Mouse (Mus musculus) embryonic fibroblast, embryonic 13.5 days (primary cell): ENCODE measurements at regions not wholly inside any gene's neighbourhood (a gene's known extent, or its start where the extent isn't known, plus 50 kb on each side); places are given as distances from the start of the nearest gene placed in this dataset.

ENCODE experiments used
- H3K27ac ChIP-seq: 2 replicates; pipeline ENCODE4 v1.5.1; 2012; ENCODE audit warnings: low read length, control low read depth, inconsistent platforms; ENCODE audit not compliant: insufficient read depth
- H3K4me1 ChIP-seq: 2 replicates; pipeline ENCODE4 v1.6.1; 2011; ENCODE audit warnings: low read length; ENCODE audit not compliant: control insufficient read depth, insufficient read depth
- H3K4me3 ChIP-seq: 2 replicates; pipeline ENCODE4 v1.5.1; 2011; ENCODE audit warnings: mild to moderate bottlenecking, control low read depth, low read length; ENCODE audit not compliant: insufficient read depth
- CTCF ChIP-seq: IDR thresholded peaks from 2 replicates; pipeline ENCODE4 v1.5.1; 2011; ENCODE audit warnings: mild to moderate bottlenecking, control low read depth, low read length, moderate library complexity, borderline replicate concordance; ENCODE audit not compliant: insufficient read depth
- POLR2A ChIP-seq: IDR thresholded peaks from 2 replicates; pipeline ENCODE4 v1.6.1; 2011; ENCODE audit warnings: low read depth, mild to moderate bottlenecking, control low read depth, low read length, moderate library complexity

GRCm38 (mm10) chr7:36247356-36247755 lies 444.6 kb upstream of the Zfp507 start:
- no peak overlapping the region for H3K27ac ChIP-seq
- H3K4me1 ChIP-seq: no peaks in the 10 kb centered on the region
- TF ChIP-seq POLR2A: no peak
- no peak for TF ChIP-seq CTCF
- no peak overlapping the region for H3K4me3 ChIP-seq

- Histone ChIP-seq H3K4me1 (no peaks in the 10 kb centered on the region), H3K27ac (no peak overlapping the region), H3K4me3 (no peak overlapping the region)
- no peak for TF ChIP-seq POLR2A
- TF ChIP-seq CTCF: no peak
Measured at GRCm38 (mm10) chr7:36236673-36237072, 433.9 kb upstream of the Zfp507 start.

GRCm38 (mm10) chr7:36229031-36229430 lies 426.2 kb upstream of the Zfp507 start:
- no peak for TF ChIP-seq CTCF
- no peak for TF ChIP-seq POLR2A
- Histone ChIP-seq H3K4me3 (no peak overlapping the region), H3K27ac (no peak overlapping the region), H3K4me1 (no peaks in the 10 kb centered on the region)

- H3K27ac ChIP-seq: no peak overlapping the region
- TF ChIP-seq CTCF (no peak), POLR2A (no peak)
- H3K4me3 ChIP-seq: no peak overlapping the region
- no peaks in the 10 kb centered on the region for H3K4me1 ChIP-seq
Measured at GRCm38 (mm10) chr7:36224416-36224815, 421.6 kb upstream of the Zfp507 start.

GRCm38 (mm10) chr7:36218386-36218785 lies 415.6 kb upstream of the Zfp507 start:
- no peak overlapping the region for H3K4me3 ChIP-seq
- H3K4me1 ChIP-seq: no peaks in the 10 kb centered on the region
- H3K27ac ChIP-seq: no peak overlapping the region
- TF ChIP-seq CTCF (no peak), POLR2A (no peak)

GRCm38 (mm10) chr7:36210034-36210433 lies 407.2 kb upstream of the Zfp507 start:
- no peak for TF ChIP-seq POLR2A
- no peak for TF ChIP-seq CTCF
- Histone ChIP-seq H3K4me3 (no peak overlapping the region), H3K27ac (no peak overlapping the region)

GRCm38 (mm10) chr7:36207525-36208260 lies 404.9 kb upstream of the Zfp507 start:
- H3K4me3 ChIP-seq: no peak overlapping the region
- H3K27ac ChIP-seq: no peak overlapping the region
- TF ChIP-seq POLR2A (no peak), CTCF (no peak)
- H3K4me1 ChIP-seq: no peaks in the 10 kb centered on the region

More at GRCm38 (mm10) chr7:36210034-36210433, 407.2 kb upstream of the Zfp507 start:
- H3K4me1 ChIP-seq: no peaks in the 10 kb centered on the region

GRCm38 (mm10) chr7:36198091-36198700 lies 395.4 kb upstream of the Zfp507 start:
- H3K4me3 ChIP-seq: no peak overlapping the region
- no peak overlapping the region for H3K27ac ChIP-seq
- H3K4me1 ChIP-seq: no peaks in the 10 kb centered on the region
- TF ChIP-seq CTCF: no peak
- TF ChIP-seq POLR2A: no peak

GRCm38 (mm10) chr7:36196154-36196720 lies 393.4 kb upstream of the Zfp507 start:
- Histone ChIP-seq H3K4me1 (no peaks in the 10 kb centered on the region), H3K27ac (no peak overlapping the region), H3K4me3 (no peak overlapping the region)
- TF ChIP-seq CTCF: no peak
- TF ChIP-seq POLR2A: no peak

GRCm38 (mm10) chr7:36192645-36193044 lies 389.8 kb upstream of the Zfp507 start:
- H3K4me3 ChIP-seq: no peak overlapping the region
- TF ChIP-seq CTCF (no peak), POLR2A (no peak)

More at GRCm38 (mm10) chr7:36192645-36193044, 389.8 kb upstream of the Zfp507 start:
- Histone ChIP-seq H3K4me1 (no peaks in the 10 kb centered on the region), H3K27ac (no peak overlapping the region)
